Mouse (Mus musculus) layer of hippocampus, postnatal 36 days (tissue): ENCODE results near the gene Gm3047. TPM values are rescaled to one million over a fixed set of nuclear protein-coding genes. Genes with fewer than 3 reads are reported as not detected.
"Not testable (repeated sequence)": the region's sequence is repeated elsewhere in the genome, so short reads cannot be mapped to it uniquely, and the experiment has no call there.

Experiments
- DNase-seq, 2 experiments: peaks; one replicate each; pipeline ENCODE4 v3.0.0; 2022
- total RNA-seq, 2 experiments: library from RNA; stranded (reverse); gene quantifications; 2 replicates each; pipeline ENCODE4 v1.2.3; 2021

Gm3047 gene
- total RNA-seq: not detected

- DNase-seq: not testable (repeated sequence)
Observed at GRCm38 (mm10) chr14:4555105-4555504, at the start of gene Gm3047. Gm3047 (plus strand) TSS chr14:4555405.

Other genes starting within 250 kb of the Gm3047 start
- under 1 TPM in 1 of 2 experiments, not detected in 1; 0.61 TPM for gene Gm3149, start 238.1 kb upstream of the Gm3047 start, total RNA-seq
- under 1 TPM; 0.82 to 0.91 TPM for gene 2610042L04Rik, start 220.6 kb upstream of the Gm3047 start, total RNA-seq
- gene Gm3159, start 157.9 kb upstream of the Gm3047 start, total RNA-seq: not detected
- under 1 TPM; 0.25 to 0.63 TPM for gene Gm3164, start 140.0 kb upstream of the Gm3047 start, total RNA-seq
- gene Gm3173, start 124.4 kb upstream of the Gm3047 start, total RNA-seq: not detected
- gene Gm3182, start 73.7 kb upstream of the Gm3047 start, total RNA-seq: not detected
- under 1 TPM in 1 of 2 experiments, not detected in 1; 0.50 TPM for gene Gm8159, start 76.9 kb downstream of the Gm3047 start, total RNA-seq
- gene Gm3239, start 108.8 kb downstream of the Gm3047 start, total RNA-seq: not detected
- gene Gm7876, start 153.8 kb downstream of the Gm3047 start, total RNA-seq: not detected
- under 1 TPM in 1 of 2 experiments, not detected in 1; 0.20 TPM for gene Gm3252, start 171.4 kb downstream of the Gm3047 start, total RNA-seq
- not detected for gene Gm9602, start 220.9 kb downstream of the Gm3047 start, total RNA-seq